Mouse (Mus musculus) adrenal gland, adult 8-10 months (tissue): Measurements from ENCODE around the gene AC124108.1. TPM values are rescaled to one million over a fixed set of nuclear protein-coding genes. Genes with fewer than 3 reads are reported as not detected.

ENCODE experiments used
- DNase-seq: peaks from one replicate; pipeline ENCODE4 v3.0.0; 2022
- total RNA-seq, 4 experiments: library from RNA; stranded (reverse); gene quantifications; 2 replicates each; pipeline ENCODE4 v1.2.4; 2022

AC124108.1 gene
- total RNA-seq, 4 experiments from 2014 or later: 0.10 to 0.17 (median 0.14) TPM

DNA sequence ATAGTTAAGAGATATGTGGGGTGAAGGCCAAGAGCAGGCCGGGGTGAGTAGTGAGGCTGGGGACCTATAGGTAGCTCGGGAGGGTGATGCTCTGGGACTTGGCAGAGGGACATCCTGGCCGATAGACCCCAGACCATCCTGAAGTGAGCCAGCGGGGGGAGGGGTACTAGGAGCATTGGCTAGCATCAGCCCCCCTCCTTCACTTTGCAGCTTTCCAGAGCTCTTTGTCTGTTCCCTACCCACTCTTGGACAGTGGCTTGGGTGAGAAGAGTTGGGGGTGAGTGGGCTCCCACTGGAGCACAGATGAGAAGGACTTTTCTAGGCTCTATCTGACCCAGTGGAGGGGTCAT is 10.2 kb downstream of the AC124108.1 start:
- no peak for DNase-seq

DNA sequence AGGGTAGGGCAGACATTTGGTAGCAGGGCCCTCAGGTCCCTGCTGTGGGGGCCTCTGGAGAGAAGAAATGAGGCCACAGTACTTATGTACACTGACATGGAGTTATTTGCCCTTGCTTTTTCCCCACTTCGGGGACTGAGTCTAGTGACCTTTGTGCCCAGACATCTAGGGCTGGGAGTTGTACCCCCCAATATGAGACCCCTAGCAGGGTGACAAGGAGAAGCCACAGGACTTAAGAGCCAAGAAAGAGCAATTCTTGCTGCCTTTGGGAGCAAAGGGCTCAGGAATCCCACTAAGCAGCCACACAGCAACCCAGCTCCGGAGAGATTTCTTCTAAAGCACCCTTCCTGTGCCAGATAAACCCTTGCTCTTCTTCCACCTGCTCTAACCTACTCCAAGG is 10.7 kb downstream of the AC124108.1 start:
- no peak for DNase-seq

DNA sequence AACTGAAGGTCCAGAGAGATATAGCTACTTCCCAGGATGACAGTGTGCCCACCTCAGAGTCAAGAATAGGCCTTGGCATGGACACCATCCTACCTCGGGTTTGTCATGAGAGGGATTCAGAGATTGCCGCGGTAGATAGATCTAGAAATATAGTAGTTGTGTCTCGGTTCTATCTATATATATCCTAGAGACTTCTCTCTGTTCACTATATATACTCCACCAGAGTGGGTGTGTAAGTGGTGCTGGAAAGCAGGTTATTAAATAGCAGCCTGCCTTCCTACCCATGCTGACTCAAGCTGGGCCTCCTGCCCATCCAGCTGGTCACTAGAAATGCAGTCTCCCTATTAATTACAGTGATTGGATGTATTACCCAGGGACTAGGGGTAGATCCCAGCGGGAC is 11.5 kb downstream of the AC124108.1 start:
- no peak for DNase-seq

DNA sequence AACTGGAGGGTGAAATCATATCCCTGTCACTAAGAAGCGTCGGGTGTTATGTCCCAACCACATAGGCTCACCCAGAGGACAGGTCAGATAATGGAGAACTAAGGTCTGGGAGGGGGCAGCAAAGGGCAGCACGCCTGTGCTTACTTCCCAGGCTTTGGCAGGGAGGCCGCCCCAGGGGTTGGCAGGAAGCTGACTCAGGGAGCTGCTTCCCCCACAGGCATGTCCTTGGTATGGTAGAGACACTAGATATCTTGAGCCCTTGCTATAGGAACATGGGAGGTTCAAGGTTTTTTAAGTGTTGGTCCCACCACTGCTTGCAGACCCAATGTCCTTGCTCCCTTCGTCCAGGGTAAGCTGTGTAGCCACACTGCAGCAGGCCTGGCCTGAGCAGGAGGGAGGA is 14.7 kb downstream of the AC124108.1 start:
- no peak for DNase-seq

DNA sequence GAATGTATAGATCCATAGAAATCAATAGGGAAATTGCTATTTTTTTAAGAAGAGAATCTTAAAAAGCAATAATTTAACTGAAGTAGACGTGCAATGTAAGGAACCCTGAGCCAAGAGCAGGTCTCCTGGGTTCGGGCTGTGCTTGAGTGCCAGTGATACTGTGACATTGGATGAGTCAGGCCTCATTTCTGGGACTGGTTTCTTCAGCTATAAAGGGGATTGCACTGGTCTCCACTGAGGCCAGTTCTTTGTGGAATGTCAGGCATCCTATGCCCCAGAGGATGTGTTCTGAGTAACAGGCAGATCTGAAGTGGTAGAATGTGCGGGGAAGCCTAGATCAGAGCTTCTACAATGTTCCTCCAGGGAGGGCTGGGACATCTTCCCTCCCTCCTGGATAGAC is 15.6 kb downstream of the AC124108.1 start:
- DNase-seq: no peak

GRCm38 (mm10) chr1:132208154-132208553 is 16.9 kb downstream of the AC124108.1 start:
- no peak for DNase-seq

DNA sequence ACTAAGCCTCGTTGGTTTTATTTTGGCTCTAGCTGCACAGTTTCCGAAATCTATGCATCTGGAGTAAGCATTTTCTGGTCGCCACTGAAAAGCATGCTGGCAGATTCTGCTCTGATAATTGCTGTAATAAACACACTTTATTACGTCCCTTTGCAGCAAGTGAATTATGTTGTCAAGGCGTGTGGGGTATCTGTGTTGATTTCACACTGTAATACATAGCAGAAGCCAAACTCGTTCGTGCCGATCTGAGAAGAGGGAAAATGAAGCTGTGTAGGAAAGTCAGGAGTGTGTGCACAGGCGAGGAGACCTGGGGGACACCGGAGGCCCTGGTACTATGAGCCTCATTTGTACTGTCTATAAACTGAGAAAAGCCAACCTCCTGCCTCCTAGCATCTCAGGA is 18.1 kb downstream of the AC124108.1 start:
- no peak for DNase-seq

- no peak for DNase-seq
Observed at GRCm38 (mm10) chr1:132210922-132211321, 19.7 kb downstream of the AC124108.1 start.

- DNase-seq: no peak
Observed at GRCm38 (mm10) chr1:132211672-132212071, 20.4 kb downstream of the AC124108.1 start.

DNA sequence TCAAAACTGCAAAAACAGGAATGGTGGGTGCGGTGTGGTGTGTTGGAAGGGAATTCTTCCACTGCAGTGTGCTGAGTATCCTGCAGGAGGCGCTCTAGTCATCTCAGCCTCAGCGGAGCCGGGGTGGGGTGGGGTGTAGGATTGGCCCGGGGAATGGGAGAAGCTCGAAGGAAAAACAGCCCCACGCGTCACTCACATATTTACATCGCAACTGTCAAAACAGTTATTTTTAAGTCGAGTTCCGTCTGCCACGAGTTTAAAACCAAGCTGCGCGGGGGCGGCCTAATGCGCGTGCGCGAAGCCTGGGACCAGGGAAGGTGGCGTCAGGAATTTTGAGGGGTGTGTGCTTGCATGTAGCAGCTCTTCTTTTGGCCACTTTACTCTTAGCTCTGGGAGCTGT is 21.0 kb downstream of the AC124108.1 start:
- DNase-seq: peak; percentile 43

- DNase-seq: no peak
Observed at GRCm38 (mm10) chr1:132213076-132213475, 21.8 kb downstream of the AC124108.1 start.

DNA sequence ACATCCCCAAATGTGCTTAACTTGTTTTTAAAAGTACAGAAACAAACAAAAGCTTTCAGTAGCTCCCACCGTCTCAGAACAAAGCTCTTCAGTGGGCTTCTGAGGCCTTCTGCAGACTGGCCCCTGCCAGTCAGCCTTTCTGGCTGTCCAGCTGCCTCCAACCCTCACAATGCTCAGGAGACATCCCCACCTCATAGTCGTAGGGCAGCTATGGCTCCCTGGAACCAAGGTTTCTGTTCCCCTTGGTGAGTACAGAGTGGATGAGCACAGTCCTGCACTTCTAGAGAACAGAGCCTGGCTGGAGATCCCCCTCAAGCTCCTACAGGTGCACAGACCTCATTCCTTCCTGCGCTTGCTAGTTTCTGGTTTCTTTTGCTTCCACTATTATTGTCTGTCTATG is 25.0 kb downstream of the AC124108.1 start:
- DNase-seq: no peak

DNA sequence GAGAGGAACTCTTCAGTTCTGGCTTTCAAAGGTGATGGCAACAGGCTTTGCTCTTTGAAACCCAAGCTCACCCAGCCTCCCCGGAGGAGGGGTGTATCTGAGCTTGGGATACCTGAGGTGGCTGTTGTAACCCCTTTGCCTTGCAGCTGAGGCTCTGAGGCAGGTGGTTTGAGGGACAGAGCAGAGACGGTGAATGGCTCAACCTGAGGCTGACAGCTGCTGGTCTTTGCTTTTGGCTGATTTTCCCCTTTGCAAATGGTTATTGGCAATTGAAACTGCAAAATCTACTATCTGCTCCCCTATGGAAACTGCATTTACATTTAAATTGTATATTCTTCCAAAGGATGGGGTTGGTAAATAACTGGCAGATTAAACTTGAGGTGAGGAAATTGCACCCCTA is 30.4 kb downstream of the AC124108.1 start:
- DNase-seq: no peak

DNA sequence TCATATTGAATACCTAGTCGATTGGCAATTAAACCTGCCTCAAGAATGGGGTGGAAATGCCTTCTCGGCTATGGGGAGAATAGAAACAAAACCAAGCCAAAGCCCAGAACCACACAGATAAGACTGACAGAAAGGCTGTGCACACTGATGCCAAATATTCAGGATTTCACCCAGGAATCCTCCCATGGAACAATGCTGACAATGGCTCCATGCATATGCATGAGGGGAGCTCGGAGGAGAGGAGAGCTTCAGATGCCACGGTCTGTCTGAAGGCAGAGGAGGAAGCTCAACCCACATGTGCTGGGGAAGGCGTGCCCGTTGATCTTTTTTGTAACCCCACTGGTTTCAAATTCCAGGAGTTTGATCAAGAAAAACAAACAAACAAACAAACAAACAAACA is 30.9 kb downstream of the AC124108.1 start:
- DNase-seq: no peak

DNA sequence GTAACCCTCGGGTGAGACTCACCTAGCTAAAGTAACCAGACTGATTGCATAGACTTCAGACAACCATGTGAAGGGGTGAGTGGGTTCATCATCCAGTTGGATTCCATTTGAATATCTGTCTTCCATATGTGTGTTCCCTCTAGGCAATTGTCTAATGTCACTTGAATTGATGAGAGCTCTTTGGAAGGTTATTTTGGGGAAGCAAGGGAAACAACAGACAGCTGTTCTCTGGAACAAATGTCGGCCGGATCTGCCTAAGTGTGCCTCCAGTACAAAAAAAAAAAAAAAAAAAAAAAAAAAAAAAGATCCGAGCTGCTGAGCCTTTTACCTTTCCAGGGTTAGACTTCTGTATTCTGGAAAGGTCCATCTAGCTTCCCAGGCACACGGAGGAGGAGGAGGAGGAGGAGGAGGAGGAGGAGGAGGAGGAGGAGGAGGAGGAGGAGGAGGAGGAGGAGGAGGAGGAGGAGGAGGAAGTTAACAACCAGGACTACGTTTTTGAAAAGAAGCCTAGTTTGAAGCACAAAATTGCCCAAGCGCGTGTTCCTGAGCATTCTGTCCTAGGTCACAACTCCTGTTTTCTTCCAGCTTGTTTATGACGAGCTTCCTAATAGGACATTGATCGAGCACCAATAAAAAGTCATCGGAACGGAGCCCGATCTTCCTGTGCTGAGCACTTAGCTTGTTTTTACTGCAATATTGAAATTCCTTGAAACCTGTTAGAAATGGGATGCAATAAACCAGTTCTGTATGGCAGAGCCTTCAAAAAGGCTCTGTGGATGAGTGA is 35.2 kb downstream of the AC124108.1 start:
- DNase-seq: no peak

DNA sequence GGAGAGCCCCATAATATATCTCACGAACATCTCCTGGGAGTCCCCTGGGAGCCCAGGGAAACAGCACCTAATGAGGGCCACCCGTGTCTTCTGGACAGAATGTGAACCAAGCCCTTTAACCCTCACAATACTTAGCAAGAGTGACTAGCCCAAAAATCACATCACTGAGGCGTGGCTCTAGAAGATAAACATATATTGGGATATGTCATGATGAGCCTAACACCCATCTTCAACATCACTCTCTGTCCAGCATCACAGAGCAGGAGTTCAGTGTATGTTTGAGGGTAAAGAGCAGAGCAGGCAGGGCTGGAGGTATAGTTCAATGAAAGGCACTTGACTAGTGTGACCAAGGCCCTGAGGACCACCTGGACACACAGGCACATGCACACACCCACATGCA is 38.4 kb downstream of the AC124108.1 start, which contains the start of gene Gm10188:
TSS of gene Gm10188 (minus strand) at position 101 of the 400 bp plus-strand sequence.
- DNase-seq: no peak

DNA sequence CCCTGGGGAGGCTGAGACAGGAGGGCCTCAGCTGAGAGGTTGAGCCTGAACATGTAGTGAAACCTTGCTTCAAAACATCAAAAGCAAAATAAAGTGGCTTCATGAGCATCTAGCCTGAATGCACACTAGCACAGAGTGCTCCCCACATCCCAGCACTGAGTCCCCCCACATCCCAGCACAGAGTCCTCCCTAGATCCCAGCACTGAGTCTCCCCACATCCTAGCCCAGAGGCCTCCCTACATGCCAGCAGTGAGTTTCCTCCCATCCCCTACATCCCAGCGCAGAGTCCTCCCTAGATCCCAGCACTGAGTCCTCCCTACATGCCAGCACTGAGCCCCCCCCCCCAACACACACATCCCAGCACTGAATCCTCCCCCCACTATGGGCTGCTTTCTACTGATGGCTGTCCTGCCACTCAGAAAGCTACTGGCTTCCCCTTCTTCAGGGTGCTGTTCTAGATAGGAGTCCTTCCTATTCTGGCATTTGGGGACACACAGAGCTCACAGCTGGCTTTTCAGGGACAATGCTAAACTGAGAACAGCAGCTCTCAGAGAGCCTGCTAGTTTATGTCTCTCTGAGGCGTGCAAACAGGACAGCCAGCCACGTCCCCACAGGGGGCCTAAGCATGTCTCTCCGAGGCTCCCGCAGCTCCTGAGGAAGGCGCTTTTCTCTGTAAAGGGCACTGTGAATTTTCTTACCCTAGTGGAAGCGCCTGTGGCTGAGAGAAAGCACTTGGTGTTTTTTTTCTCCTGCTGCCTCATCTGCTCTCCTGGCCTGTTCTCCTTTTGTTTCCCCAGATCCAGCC is 40.4 kb downstream of the AC124108.1 start:
- DNase-seq: no peak

DNA sequence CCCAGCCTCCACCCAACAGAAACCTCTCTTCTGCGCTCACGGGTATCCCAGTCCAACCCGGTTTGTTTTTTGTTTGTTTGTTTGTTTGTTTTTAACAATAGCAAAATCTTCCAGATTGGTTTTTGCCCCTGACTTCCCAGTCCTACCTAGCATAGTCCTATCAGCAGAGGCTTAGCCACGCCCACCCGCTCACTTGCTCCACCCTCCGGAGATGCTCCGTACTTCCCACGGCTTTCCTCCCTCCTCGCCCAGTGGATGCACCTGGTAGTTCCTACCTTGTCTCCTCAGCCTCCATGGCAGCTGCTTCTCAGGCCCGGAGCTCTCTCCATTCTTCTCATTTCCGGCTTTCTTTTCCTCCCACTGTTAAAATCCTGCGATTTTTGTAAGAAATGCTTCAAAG is 42.3 kb downstream of the AC124108.1 start:
- DNase-seq: no peak

DNA sequence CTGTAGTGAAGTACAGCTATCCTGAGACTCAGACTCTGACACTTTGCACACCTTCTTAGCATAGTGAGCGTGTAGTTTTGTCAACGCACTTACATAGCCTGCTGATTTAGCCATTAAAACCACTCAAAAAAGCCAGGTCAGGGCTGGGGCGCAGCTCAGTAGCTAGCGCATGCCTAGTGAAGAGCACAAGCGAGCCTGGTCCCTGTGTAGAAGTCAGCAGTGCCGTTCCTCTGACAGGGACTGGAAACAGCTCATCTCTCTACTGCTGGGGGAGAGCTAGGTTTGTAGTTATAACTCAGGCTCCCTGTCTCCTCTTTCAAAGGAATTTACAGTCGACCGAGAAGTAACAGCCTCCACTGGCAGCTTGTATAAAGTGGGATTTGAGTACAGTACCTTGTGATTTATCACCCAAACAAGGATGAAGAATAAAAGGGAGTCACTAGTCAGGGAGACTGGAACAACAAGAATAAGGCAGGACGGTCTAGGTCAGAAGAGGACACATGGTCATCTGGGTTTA is 43.6 kb downstream of the AC124108.1 start:
- DNase-seq: no peak

GRCm38 (mm10) chr1:132237585-132238159 is 46.4 kb downstream of the AC124108.1 start:
- peak; percentile 38 for DNase-seq

DNA sequence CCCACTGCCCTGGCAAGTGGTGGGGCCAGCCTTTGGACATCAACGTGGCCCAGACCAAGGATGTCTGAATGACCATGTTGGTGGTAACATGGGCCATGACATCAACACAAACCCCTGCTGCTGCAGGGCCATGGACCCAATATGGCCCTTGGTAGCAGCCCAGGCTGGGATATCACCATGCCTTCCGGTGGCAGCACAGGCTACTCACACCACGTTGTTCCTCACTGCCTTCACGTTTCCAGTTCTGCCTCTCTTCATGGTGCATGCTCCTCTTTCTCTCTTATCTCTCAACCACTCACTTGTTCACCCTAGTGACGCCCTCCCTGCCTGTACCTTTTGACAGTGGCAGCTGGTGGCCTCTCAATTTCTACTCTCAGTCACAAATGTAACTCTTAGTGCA is 53.8 kb downstream of the AC124108.1 start:
- DNase-seq: no peak

DNA sequence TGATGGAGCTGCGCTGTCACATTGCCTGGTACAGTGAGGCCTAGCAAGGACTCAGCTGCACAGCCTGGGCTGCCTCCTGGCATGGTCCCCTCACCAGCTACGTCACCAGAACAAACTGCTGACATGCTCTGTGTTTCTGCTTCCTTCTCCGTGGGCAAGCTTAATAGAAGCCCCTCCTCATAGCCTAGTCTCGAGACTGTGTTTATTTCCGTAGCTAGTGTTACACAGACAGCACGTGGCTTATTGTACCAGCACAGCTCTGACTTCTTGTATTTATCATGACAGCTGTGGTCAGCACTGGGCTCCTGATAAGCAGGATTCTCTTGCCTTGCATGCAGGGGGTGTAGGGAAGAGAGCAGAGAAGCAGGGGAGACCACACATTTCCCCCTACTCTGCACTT is 54.9 kb downstream of the AC124108.1 start:
- no peak for DNase-seq

DNA sequence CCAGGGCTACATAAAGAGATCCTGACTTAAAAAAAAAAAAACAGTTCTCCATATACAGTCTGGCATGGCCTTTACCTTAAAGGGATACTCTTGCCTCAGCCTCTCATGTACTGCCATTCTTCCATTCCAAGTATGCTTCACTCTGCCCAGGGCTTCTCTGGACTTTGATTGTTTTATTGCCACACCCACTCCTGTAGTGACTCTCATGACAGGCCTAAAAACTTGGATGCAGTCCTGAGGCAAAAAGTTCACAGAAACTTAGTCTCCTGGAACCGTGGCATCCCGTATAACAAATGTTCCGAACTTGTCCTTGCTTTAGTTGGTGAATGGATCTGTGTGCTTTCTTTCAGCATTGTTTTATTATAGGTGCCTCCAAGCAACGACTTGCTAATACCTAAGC is 55.4 kb downstream of the AC124108.1 start:
- DNase-seq: no peak
